Mouse (Mus musculus) right cerebral cortex, postnatal 10 days (tissue): Measurements from ENCODE around the gene Rheb.
A peak's percentile ranks its signal among the peaks of the same experiment; 100 is the strongest.
"Not testable (repeated sequence)": the region's sequence is repeated elsewhere in the genome, so short reads cannot be mapped to it uniquely, and the experiment has no call there.

Source experiments
- DNase-seq, 2 experiments: peaks; one replicate each; pipeline ENCODE4 v3.0.0; 2021; ENCODE audit warnings: low spot score in 2 of 2

Rheb gene

GRCm38 (mm10) chr5:24842274-24843102 is at the start of gene Rheb:
Rheb (minus strand) TSS chr5:24842624.
- DNase-seq = peak; percentile 100

GRCm38 (mm10) chr5:24889860-24890259 is 47.4 kb upstream of the Rheb start:
- DNase-seq = no peak

GRCm38 (mm10) chr5:24888874-24889591 is 46.6 kb upstream of the Rheb start:
- DNase-seq = no peak

GRCm38 (mm10) chr5:24887271-24887670 is 44.8 kb upstream of the Rheb start:
- DNase-seq = no peak

GRCm38 (mm10) chr5:24878713-24879112 is 36.3 kb upstream of the Rheb start:
- no peak for DNase-seq

GRCm38 (mm10) chr5:24877836-24878624 is 35.6 kb upstream of the Rheb start:
- no peak for DNase-seq

- DNase-seq = no peak
Observed at GRCm38 (mm10) chr5:24876653-24877052, 34.2 kb upstream of the Rheb start.

- peak; percentile 58 to 67 for DNase-seq
Observed at GRCm38 (mm10) chr5:24874111-24874510, 31.7 kb upstream of the Rheb start.

- no peak for DNase-seq
Observed at GRCm38 (mm10) chr5:24873221-24873620, 30.8 kb upstream of the Rheb start.

- peak; percentile 46 to 47 for DNase-seq
Observed at GRCm38 (mm10) chr5:24871276-24871675, 28.9 kb upstream of the Rheb start.

GRCm38 (mm10) chr5:24869796-24870289 is 27.4 kb upstream of the Rheb start:
- peak; percentile 47 to 56 for DNase-seq

- no peak for DNase-seq
Observed at GRCm38 (mm10) chr5:24863804-24864203, 21.4 kb upstream of the Rheb start.

- no peak for DNase-seq
Observed at GRCm38 (mm10) chr5:24861449-24861930, 19.1 kb upstream of the Rheb start.

GRCm38 (mm10) chr5:24860635-24861448 is 18.4 kb upstream of the Rheb start:
- peak; percentile 81 to 91 for DNase-seq

GRCm38 (mm10) chr5:24859771-24860540 is 17.5 kb upstream of the Rheb start:
- DNase-seq = no peak

GRCm38 (mm10) chr5:24854827-24855600 is 12.6 kb upstream of the Rheb start:
- no peak for DNase-seq

- no peak for DNase-seq
Observed at GRCm38 (mm10) chr5:24854256-24854655, 11.8 kb upstream of the Rheb start.

- DNase-seq = not testable (repeated sequence)
Observed at GRCm38 (mm10) chr5:24848261-24848660, 5.8 kb upstream of the Rheb start.

GRCm38 (mm10) chr5:24843841-24844240 is 1.4 kb upstream of the Rheb start:
- no peak for DNase-seq
